Comparison of ENCODE assay signal across 19 mouse cellular contexts in genomic region chr9:44736301-44736700, GRCm38 (mm10). TPM values are rescaled to one million over a fixed set of nuclear protein-coding genes. Genes with fewer than 3 reads are reported as not detected.
A peak's percentile ranks its signal among the peaks of the same experiment; 100 is the strongest.
DNase-seq lines count a peak whose midpoint lies in the region; ATAC-seq and TF ChIP-seq lines count a peak whose summit lies in the region.
"Had no signal": no experiment of that assay in that cellular context is flagged by ENCODE, and none has a peak within 500 bp of the region (broad histone marks: within the 10 kb centered on the region; RNA-seq: fewer than 3 reads in every experiment).

No protein-coding gene starts in this region.

- no peaks in the 10 kb centered on the region for H3K36me3 ChIP-seq in kidney, postnatal 0 days (ENCODE audit: insufficient read depth, low read length)
- H3K36me3 ChIP-seq in limb, embryonic 15.5 days = peaks cover 3% of the 10 kb centered on the region; the same call in 1 of the 2 replicates
- H3K36me3 ChIP-seq: hindbrain, embryonic 15.5 days had no signal

- H3K27me3 ChIP-seq in kidney, postnatal 0 days (ENCODE audit: insufficient read depth, low read length) = no peaks in the 10 kb centered on the region
- no peaks in the 10 kb centered on the region for H3K27me3 ChIP-seq in limb, embryonic 15.5 days

- ATAC-seq in kidney, postnatal 0 days (replicated peaks; ENCODE audit: low FRiP score, low read depth) = no peak
- ATAC-seq in limb, embryonic 15.5 days (ENCODE audit: insufficient number of reproducible peaks, low FRiP score, low TSS enrichment, low read depth) = no peak
- ATAC-seq: forebrain, embryonic 16.5 days had no signal

- no peak overlapping the region for H3K4me3 ChIP-seq in kidney, postnatal 0 days (replicated peaks; ENCODE audit: low read depth, low read length)
- no peak overlapping the region for H3K4me3 ChIP-seq in limb, embryonic 15.5 days
- H3K4me3 ChIP-seq: heart, embryonic 15.5 days; hindbrain, embryonic 15.5 days had no signal

- peak overlapping the region; percentile 90 for H3K27ac ChIP-seq in kidney, postnatal 0 days
- H3K27ac ChIP-seq in limb, embryonic 15.5 days = peak overlapping the region; percentile 93
- H3K27ac ChIP-seq: hindbrain, embryonic 15.5 days; liver, embryonic 14.5 days had no signal

- no peak for TF ChIP-seq CTCF in kidney, postnatal 0 days (IDR thresholded peaks at IDR 0.05; ENCODE audit: low read depth)

- no peaks in the 10 kb centered on the region for H3K9me3 ChIP-seq in kidney, postnatal 0 days (replicated peaks; ENCODE audit: low read length)
- no peaks in the 10 kb centered on the region for H3K9me3 ChIP-seq in limb, embryonic 15.5 days
- H3K9me3 ChIP-seq: heart, embryonic 15.5 days; hindbrain, embryonic 15.5 days had no signal

- no peak overlapping the region for H3K4me2 ChIP-seq in kidney, postnatal 0 days (ENCODE audit: low read length)
- no peak overlapping the region for H3K4me2 ChIP-seq in limb, embryonic 15.5 days
- H3K4me2 ChIP-seq: heart, embryonic 15.5 days; hindbrain, embryonic 15.5 days; midbrain, embryonic 11.5 days had no signal

- peak; percentile 63 for DNase-seq in kidney, adult 11 months
- no peak for DNase-seq in kidney, postnatal 10 days
- peak; percentile 32 for DNase-seq in induced T-regulatory cell, adult 2 months (ENCODE audit: low read depth)
- peak; percentile 47 for DNase-seq in kidney, postnatal 0 days (ENCODE audit: low spot score)
- DNase-seq in adrenal gland, postnatal 25 days = no peak
- DNase-seq in neural tube, embryonic 10.5 days (ENCODE audit: extremely low spot score, low spot score) = no peak
- no peak for DNase-seq in right cerebral cortex, adult 2 months (ENCODE audit: low spot score in 2 of 2)
- DNase-seq: adrenal gland, adult 2 months; cerebellum, adult 11-12 months; lung, postnatal 14 days; right cerebral cortex, postnatal 14 days; thymus, postnatal 36 days had no signal

- peaks cover 32% of the 10 kb centered on the region for H3K4me1 ChIP-seq in kidney, postnatal 0 days (replicated peaks; ENCODE audit: insufficient read depth, low read length)
- peaks cover 56% of the 10 kb centered on the region for H3K4me1 ChIP-seq in limb, embryonic 15.5 days

- WGBS in kidney, postnatal 0 days = 58% methylated on average over 2 of the region's 2 CpGs
- 61% methylated on average over 2 of the region's 2 CpGs for WGBS in limb, embryonic 15.5 days

- no peak overlapping the region for H3K9ac ChIP-seq in kidney, postnatal 0 days (ENCODE audit: low read depth, low read length)
- H3K9ac ChIP-seq in limb, embryonic 15.5 days = no peak overlapping the region
- H3K9ac ChIP-seq: heart, embryonic 15.5 days; hindbrain, embryonic 15.5 days; liver, embryonic 14.5 days had no signal

RNA-seq across cellular contexts. Expression of gene Phldb1, which starts 1.3 kb away (rescaled TPM):
- polyA plus RNA-seq in kidney, postnatal 0 days (2015; fragmentation: Nextera tagmentation; extraction: Ambion mirVana) = 24.2 and 24.4 TPM in 2 replicates
- polyA plus RNA-seq in limb, embryonic 15.5 days (2015; fragmentation: Nextera tagmentation; extraction: Ambion mirVana) = 37.8 and 39.2 TPM in 2 replicates
- 33.7 and 36.9 TPM in 2 replicates for total RNA-seq in adrenal gland, postnatal 25 days (2021)
- total RNA-seq: neutrophil, adult 5-6 weeks had no signal

RNA-seq across cellular contexts. Expression of gene Arcn1, which starts 31.3 kb away (rescaled TPM):
- polyA plus RNA-seq in kidney, postnatal 0 days (2015; fragmentation: Nextera tagmentation; extraction: Ambion mirVana) = 135 and 149 TPM in 2 replicates
- 221 and 223 TPM in 2 replicates for polyA plus RNA-seq in limb, embryonic 15.5 days (2015; fragmentation: Nextera tagmentation; extraction: Ambion mirVana)
- 148 and 170 TPM in 2 replicates for total RNA-seq in adrenal gland, postnatal 25 days (2021)

RNA-seq across cellular contexts. Expression of gene Ift46, which starts 31.4 kb away (rescaled TPM):
- polyA plus RNA-seq in kidney, postnatal 0 days (2015; fragmentation: Nextera tagmentation; extraction: Ambion mirVana) = 98.3 and 109 TPM in 2 replicates
- 106 and 117 TPM in 2 replicates for polyA plus RNA-seq in limb, embryonic 15.5 days (2015; fragmentation: Nextera tagmentation; extraction: Ambion mirVana)
- total RNA-seq in adrenal gland, postnatal 25 days (2021) = 71.7 and 97.0 TPM in 2 replicates

Comparison
In these comparisons a context has a peak if more than half of its experiments do, and no peak if none do; other contexts are left out.
1. DNase-seq: peak in kidney, adult 11 months (single experiment), induced T-regulatory cell, adult 2 months (single experiment) and kidney, postnatal 0 days (single experiment); none in kidney, postnatal 10 days (single experiment), adrenal gland, postnatal 25 days (single experiment), neural tube, embryonic 10.5 days (single experiment) and right cerebral cortex, adult 2 months (0 of 2).